Mouse (Mus musculus): Measurements from ENCODE around the gene Gm37240.

GRCm38 (mm10) chr3:85376541-85376940 lies 510.8 kb downstream of the Gm37240 start:
- TF ChIP-seq CTCF (IDR thresholded peaks at IDR 0.05; ENCODE audit: borderline replicate concordance, insufficient read depth, low read length) (no peak), POLR2A (IDR thresholded peaks at IDR 0.05; ENCODE audit: low read depth, low read length) (no peak)
